Comparison of ENCODE assay signal across 9 mouse cellular contexts in genomic region chr13:55479008-55479407, GRCm38 (mm10). TPM values are rescaled to one million over a fixed set of nuclear protein-coding genes. Genes with fewer than 3 reads are reported as not detected.
DNase-seq lines count a peak whose midpoint lies in the region; ATAC-seq and TF ChIP-seq lines count a peak whose summit lies in the region.
"Had no signal": no experiment of that assay in that cellular context is flagged by ENCODE, and none has a peak within 500 bp of the region (broad histone marks: within the 10 kb centered on the region; RNA-seq: fewer than 3 reads in every experiment).

No protein-coding gene starts in this region.

- H3K27ac ChIP-seq in kidney, postnatal 0 days, result no peak overlapping the region

- no peaks in the 10 kb centered on the region for H3K9me3 ChIP-seq in kidney, postnatal 0 days (replicated peaks; ENCODE audit: low read length)

- no peak for TF ChIP-seq CTCF in kidney, postnatal 0 days (IDR thresholded peaks at IDR 0.05; ENCODE audit: low read depth)

- no peaks in the 10 kb centered on the region for H3K27me3 ChIP-seq in kidney, postnatal 0 days (ENCODE audit: insufficient read depth, low read length)

- no peak for ATAC-seq in kidney, postnatal 0 days (replicated peaks; ENCODE audit: low FRiP score, low read depth)

- H3K4me2 ChIP-seq in kidney, postnatal 0 days (ENCODE audit: low read length), result no peak overlapping the region

- peak; percentile 40 for DNase-seq in kidney, postnatal 0 days (ENCODE audit: low spot score)
- no peak for DNase-seq in kidney, postnatal 14 days
- DNase-seq in 416B (ENCODE audit: low read depth), result peak; percentile 71
- DNase-seq in A20 (ENCODE audit: low read depth, low spot score), result peak; percentile 70
- peak; percentile 56 for DNase-seq in induced T-regulatory cell, adult 2 months (ENCODE audit: low read depth)
- no peak for DNase-seq in left cerebral cortex, adult 8-10 months (ENCODE audit: low spot score in 2 of 2)
- DNase-seq in thymus, postnatal 4 days, result no peak
- DNase-seq: gastrocnemius, postnatal 36 days; retina, postnatal 1 day had no signal

- 70% methylated on average over 7 of the region's 7 CpGs for WGBS in kidney, postnatal 0 days

- 0 out of 2 replicates have a peak, but pooled peaks cover 9% of the 10 kb centered on the region for H3K4me1 ChIP-seq in kidney, postnatal 0 days (replicated peaks; ENCODE audit: insufficient read depth, low read length)

- peaks cover 44% of the 10 kb centered on the region for H3K36me3 ChIP-seq in kidney, postnatal 0 days (ENCODE audit: insufficient read depth, low read length)

- no peak overlapping the region for H3K4me3 ChIP-seq in kidney, postnatal 0 days (replicated peaks; ENCODE audit: low read depth, low read length)

- no peak overlapping the region for H3K9ac ChIP-seq in kidney, postnatal 0 days (ENCODE audit: low read depth, low read length)

RNA-seq across cellular contexts. Expression of gene Dbn1, which starts 8.9 kb away (rescaled TPM):
- 104 and 125 TPM in 2 replicates for polyA plus RNA-seq in kidney, postnatal 0 days (2015; fragmentation: Nextera tagmentation; extraction: Ambion mirVana)
- total RNA-seq in left cerebral cortex, adult 8-10 months (2022), result 100 to 1,000 TPM; 216 to 253 (median 234) TPM

RNA-seq across cellular contexts. Expression of gene Prr7, which starts 14.9 kb away (rescaled TPM):
- polyA plus RNA-seq in kidney, postnatal 0 days (2015; fragmentation: Nextera tagmentation; extraction: Ambion mirVana), result 0.63 and 0.75 TPM in 2 replicates
- 10 to 100 TPM; 50.8 to 62.7 (median 59.7) TPM for total RNA-seq in left cerebral cortex, adult 8-10 months (2022)

RNA-seq across cellular contexts. Expression of gene Grk6, which starts 34.1 kb away (rescaled TPM):
- polyA plus RNA-seq in kidney, postnatal 0 days (2015; fragmentation: Nextera tagmentation; extraction: Ambion mirVana), result 29.5 and 29.8 TPM in 2 replicates
- total RNA-seq in left cerebral cortex, adult 8-10 months (2022), result 10 to 100 TPM; 60.0 to 65.3 (median 61.9) TPM

RNA-seq across cellular contexts. Expression of gene Pdlim7, which starts 34.5 kb away (rescaled TPM):
- 112 and 124 TPM in 2 replicates for polyA plus RNA-seq in kidney, postnatal 0 days (2015; fragmentation: Nextera tagmentation; extraction: Ambion mirVana)
- 10 to 100 TPM; 78.3 to 93.8 (median 85.9) TPM for total RNA-seq in left cerebral cortex, adult 8-10 months (2022)

RNA-seq across cellular contexts. Expression of gene Dok3, which starts 50.1 kb away (rescaled TPM):
- 1.7 and 1.8 TPM in 2 replicates for polyA plus RNA-seq in kidney, postnatal 0 days (2015; fragmentation: Nextera tagmentation; extraction: Ambion mirVana)
- total RNA-seq in left cerebral cortex, adult 8-10 months (2022), result 1 to 10 TPM; 3.7 to 6.3 (median 5.2) TPM

Comparison
In these comparisons a context has a peak if more than half of its experiments do, and no peak if none do; other contexts are left out.
1. DNase-seq: peak in kidney, postnatal 0 days (single experiment), 416B (single experiment), A20 (single experiment) and induced T-regulatory cell, adult 2 months (single experiment); none in kidney, postnatal 14 days (single experiment), left cerebral cortex, adult 8-10 months (0 of 2) and thymus, postnatal 4 days (single experiment).